Mouse (Mus musculus) heart, adult 9 months (tissue): ENCODE data around the gene Ldha.
"Not testable (repeated sequence)": the region's sequence is repeated elsewhere in the genome, so short reads cannot be mapped to it uniquely, and the experiment has no call there.

Experiments
- DNase-seq, 2 experiments: peaks; one replicate each; pipeline ENCODE4 v3.0.0; 2022; ENCODE audit warnings: low spot score in 2 of 2

Gene Ldha

DNA sequence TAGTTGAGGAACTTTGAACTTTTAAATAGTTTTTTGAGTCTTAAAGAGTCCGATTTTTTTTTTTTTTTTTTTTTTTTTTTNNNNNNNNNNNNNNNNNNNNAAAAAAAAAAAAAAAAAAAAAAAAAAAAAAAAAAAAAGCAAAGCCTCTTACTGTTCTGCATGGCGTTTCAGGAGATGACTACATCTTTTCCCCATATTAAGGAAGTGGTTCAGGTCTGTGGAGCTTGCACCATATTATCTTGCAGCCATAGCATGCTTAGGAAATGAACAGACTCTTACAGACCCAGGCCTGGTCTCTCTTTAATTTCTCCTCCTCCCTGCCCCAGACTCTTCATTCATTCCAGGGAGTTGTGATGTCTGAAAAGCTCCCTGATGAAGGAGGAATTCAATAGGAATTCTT lies 39.7 kb downstream of the Ldha start:
- no peak for DNase-seq

DNA sequence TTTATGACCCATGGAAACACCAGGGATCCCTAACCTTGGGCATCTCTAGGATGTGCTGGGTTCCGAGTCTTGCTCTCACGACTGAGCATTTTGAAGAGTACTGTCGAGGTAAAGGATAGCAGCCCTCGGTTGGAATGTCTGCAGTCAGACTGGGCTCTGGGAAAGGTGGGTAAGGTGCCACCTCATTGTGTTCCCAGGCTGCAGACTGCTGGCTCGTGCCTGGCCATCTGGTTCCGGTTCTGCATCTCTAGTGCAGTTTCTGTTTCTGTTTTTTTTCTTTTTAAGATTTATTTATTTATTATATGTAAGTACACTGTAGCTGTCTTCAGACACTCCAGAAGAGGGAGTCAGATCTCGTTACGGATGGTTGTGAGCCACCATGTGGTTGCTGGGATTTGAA lies 40.7 kb downstream of the Ldha start:
- not testable (repeated sequence) for DNase-seq

DNA sequence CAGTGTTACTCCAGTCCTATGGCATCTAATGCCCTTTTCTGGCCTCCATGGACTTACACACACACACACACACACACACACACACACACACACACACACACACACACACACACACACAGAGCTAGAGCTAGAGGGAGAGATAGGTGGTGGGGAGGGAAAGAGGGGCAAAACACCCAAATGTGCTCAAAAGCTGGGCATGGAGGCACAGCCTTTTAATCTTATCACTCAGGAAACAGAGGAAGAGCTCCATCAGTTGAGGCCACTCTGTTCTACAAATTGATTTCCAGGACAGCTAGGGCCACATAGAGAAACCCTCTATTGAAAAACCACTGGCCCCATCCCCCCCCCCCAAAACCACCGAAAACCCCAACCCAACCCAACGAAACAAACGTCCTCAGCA lies 42.0 kb downstream of the Ldha start:
- DNase-seq = no peak

DNA sequence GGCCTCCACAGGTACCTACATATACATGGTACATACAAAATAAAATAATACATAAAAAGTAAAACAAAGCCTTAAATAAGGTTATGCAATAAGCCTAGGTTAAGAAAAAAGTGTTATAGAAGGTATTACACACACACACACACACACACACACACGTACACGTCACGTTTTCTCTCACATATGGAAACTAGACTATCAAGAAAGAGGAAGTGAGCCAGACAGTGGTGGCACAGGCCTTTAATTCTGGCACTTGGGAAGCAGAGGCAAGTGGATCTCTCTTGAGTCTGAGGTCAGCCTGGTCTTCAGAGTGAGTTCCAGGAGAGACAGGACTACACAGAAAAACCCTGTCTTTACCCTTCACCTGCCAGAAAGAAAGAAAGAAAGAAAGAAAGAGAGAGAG lies 54.2 kb downstream of the Ldha start:
- no peak for DNase-seq

DNA sequence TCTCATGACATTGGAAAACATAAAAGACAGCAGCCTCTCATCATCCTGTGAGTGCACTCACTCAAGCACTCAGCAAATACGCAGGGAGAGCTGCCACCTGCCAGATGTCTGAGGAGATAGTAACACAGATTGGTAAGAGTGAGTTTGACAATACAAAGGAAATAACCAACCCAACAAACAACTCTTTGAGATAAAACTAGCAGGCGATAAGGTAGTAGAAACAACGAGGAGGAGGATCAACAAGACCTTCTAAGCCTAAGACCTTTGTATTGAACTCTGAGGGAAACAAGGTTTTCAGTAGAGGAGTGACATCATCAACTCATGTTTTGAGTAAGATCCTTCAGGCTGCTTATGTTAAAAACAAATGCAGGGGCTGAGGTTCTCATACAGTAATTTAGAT lies 58.1 kb downstream of the Ldha start:
- no peak for DNase-seq
